Mouse (Mus musculus) forelimb bud, embryonic 11.5 days (tissue): ENCODE measurements around the gene Stat2.
A peak's percentile ranks its signal among the peaks of the same experiment; 100 is the strongest.
"Not testable (repeated sequence)": the region's sequence is repeated elsewhere in the genome, so short reads cannot be mapped to it uniquely, and the experiment has no call there.

Source experiments
- DNase-seq: peaks from one replicate; pipeline ENCODE4 v3.0.0-alpha.2; 2012; ENCODE audit warnings: low read depth, low spot score

The Stat2 gene

DNA sequence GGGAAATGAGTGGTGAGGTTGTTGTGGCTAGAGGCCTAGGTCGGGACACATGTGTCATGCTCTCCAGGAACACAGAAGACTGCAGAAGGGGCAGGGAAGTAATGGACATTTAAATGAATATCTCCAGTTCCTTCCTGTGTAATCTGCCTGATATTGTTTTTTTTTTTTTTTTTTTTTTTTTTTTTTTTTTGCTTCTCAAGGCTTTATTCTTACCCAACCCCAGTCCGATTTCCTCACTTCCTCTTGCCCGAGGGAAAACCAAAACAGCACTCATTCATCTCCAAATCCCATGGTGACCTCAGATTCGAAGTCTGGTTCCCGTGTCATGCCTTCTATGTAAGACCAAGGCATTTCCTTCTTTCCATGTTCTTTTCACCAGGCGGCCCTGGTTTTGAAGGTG lies 27.9 kb downstream of the Stat2 start:
- no peak for DNase-seq

DNA sequence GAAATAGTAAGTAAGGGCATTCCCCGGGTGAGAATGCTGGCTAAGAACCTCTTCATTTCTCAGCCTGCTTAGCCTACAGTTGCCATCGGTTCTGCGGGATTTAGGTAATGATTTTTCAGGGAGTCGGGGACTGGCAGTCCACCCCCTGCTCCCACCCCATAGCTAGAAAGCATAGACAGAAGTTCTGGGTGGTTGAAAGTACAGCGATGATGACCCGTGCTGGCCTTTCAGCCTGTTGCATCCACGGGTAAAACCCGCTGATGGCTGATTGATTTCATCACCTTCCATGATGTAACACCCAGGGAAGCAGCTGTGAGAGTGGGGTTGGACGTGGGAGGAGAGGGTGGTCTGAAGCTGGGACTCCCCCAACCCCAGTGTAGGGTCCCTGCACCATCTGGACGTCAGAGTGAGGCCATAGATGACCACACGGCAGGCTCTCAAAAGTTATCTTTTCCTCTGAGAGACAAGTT lies 28.4 kb downstream of the Stat2 start, which contains the start of gene Il23a:
TSS of gene Il23a (minus strand) at position 51 of the 470 bp plus-strand sequence.
- DNase-seq: no peak

GRCm38 (mm10) chr10:128302357-128302756 lies 32.0 kb downstream of the Stat2 start:
- no peak for DNase-seq

GRCm38 (mm10) chr10:128302785-128303125 lies 32.4 kb downstream of the Stat2 start:
- no peak for DNase-seq

DNA sequence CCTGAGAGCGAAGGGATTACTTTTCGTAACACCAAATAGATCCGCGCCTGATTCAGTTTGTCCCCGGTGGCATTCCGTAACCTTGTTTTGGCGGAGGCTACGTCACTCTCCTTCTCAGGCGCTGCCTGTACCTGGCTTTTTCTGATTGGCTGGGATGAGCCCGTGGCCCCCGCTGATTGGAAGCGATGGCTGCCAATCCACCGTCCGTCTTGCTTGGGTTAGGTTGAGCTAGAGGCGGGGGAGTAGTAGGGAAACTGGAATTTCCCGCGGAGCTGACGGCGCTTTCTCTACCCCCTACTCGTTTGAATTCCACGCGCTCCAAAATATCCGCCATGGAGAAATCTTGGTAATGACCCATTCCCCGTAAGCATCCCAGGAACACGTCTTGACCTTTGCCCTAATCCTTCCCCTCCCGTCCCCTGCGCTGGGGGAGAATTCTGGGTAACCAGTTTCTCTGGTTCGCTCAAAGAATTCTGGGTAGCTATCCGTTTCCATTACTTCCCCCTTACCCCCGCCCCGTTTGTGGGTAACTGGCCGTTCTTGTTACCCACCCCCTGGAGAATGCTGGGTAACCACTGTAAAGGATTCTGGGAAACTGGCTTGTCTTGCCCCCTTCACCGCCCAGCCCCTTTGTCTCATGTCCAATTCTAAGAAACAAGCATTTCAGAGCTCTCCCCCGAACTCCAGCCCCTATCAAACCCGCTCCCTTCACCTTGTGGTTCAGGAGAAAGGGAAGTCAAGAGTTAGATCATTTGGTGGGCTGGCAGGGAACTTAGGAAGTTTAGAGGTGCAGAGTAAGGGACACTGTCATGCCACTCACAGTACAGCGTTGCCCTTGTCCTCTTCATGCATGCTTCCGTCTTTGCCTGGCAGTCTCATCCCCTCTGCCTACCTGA lies 33.0 kb downstream of the Stat2 start, which contains the start of gene Pan2:
TSS of gene Pan2 (plus strand) at position 210 of the 896 bp plus-strand sequence.
- peak; percentile 99 for DNase-seq

DNA sequence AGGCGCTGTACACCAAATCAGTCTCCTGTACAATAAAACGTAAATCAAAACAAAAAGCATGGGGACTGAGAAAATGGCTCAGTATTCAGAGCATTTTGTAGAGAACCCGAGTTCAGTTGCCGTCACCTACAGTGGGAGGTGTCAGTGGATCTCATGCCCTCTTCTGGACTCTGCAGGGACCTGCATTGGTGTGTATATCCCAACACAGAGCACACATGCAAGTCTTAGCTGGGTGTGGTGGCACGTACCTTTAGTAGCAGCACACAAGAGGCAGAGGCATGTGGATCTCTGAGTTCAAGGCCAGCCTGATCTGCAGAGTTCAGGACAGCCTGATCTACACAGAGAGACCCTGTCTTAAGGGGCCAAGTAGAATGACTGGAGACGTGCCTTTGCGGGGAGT lies 39.3 kb downstream of the Stat2 start:
- no peak for DNase-seq

- no peak for DNase-seq
These were observed 39.8 kb downstream of the Stat2 start for GRCm38 (mm10) chr10:128310177-128310576.

DNA sequence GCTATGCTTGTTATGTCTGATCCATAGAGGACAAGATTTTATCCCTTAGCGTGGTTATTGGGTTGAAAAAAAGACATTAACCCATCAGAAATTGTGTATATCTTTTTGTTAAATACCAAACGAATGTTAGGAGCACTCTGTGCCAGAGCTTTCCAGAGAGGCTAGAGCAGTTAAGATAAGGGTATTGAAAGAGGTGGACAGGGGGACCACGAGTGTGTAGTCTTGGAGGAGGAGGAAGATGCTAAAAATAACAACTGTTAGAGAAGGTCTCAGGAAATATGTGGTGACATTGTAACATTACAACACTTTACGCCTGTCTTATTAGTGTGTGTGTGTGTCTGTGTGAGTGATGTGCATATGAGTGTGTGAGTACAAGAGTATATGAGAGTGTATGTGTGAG lies 40.5 kb downstream of the Stat2 start:
- no peak for DNase-seq

DNA sequence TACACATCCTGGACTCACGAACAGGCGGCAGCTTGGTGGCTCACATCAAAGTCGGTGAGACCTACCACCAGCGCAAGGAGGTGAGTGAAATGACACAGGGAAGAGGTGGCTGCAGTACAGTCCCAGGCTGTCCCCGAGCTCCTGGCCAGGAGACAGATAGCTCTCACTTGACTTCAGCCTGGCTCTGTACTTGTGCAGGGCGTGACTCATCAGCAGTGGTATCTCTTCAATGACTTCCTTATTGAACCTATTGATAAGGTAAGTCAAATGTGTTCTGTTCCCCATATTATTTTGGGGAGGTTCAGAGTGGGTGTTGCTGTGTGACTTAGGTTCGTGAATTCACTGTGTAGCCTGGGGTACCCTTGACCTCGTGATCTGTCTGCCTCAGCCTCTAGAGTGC lies 45.2 kb downstream of the Stat2 start:
- DNase-seq: no peak

- no peak for DNase-seq
These were observed 51.3 kb downstream of the Stat2 start for GRCm38 (mm10) chr10:128321641-128322040.

DNA sequence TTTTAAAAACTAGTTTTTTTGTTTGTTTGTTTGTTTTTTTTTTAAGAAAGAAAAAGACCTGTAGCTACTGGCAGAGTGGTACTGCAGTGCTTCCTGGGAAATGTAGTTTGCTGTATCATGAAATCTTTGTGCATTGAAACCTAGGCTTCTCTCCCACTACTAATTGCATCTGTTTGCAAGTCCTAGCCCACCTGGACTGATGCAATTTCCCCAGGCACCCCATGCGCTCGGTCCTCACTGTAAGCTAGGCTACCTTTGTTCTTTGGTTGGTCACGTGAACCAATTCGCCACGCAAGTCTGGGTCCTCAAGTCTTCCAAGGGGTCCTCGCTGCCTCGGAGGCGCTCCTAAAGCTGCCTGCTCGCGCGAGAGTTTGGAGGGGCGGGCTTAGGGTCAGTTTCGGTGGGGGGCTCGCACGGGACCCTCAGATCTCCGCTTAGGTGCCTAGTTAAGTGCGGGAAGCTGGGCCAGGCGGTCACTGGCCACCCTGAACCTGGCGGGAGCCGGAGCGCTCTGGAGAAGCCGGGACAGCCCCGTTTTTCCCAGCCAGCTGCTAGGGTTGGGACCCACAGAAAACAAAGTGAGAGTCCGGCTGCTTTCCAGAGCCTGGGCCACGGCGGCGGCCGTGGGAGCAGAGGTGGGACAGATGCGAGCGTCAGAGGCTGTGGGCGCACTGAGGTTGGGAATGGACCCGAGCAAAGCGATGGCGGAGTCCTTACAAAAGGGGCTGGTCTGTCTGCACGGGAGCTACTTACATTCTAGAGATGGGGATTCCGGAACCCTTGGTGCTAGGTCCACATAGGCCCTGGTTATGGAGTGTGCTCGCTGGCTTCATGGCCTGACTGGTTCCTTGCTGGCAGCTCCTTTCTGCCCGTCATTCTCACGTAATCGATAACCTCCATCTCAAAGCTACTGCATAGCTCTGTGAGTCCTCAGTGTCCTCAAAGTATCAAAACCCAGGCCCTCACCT lies 52.1 kb downstream of the Stat2 start, which contains the start of gene Cnpy2:
TSS of gene Cnpy2 (plus strand) at position 319 of the 968 bp plus-strand sequence.
- DNase-seq: peak; percentile 97

GRCm38 (mm10) chr10:128323516-128323915 lies 53.2 kb downstream of the Stat2 start:
- DNase-seq: no peak

DNA sequence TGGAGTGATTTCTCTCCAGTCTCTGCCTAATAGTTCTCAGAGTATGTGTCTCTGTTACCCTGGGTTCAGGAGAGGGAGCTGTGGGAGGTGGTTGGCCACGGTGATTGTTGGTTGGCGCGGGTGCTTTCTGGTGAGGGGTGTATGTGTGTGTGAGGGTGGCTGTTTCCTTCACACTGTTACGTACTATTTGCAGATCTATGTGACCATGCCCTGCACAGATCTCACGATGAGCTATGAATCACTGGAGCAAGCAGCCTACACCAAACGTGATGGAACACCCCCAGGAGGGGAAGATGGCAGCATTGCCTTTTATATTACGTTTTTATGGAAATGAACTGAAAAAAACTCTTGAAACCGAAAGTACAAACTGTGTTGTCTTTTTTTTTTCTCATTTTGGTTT lies 56.5 kb downstream of the Stat2 start:
- DNase-seq: no peak

GRCm38 (mm10) chr10:128327610-128328009 lies 57.3 kb downstream of the Stat2 start:
- DNase-seq: no peak

DNA sequence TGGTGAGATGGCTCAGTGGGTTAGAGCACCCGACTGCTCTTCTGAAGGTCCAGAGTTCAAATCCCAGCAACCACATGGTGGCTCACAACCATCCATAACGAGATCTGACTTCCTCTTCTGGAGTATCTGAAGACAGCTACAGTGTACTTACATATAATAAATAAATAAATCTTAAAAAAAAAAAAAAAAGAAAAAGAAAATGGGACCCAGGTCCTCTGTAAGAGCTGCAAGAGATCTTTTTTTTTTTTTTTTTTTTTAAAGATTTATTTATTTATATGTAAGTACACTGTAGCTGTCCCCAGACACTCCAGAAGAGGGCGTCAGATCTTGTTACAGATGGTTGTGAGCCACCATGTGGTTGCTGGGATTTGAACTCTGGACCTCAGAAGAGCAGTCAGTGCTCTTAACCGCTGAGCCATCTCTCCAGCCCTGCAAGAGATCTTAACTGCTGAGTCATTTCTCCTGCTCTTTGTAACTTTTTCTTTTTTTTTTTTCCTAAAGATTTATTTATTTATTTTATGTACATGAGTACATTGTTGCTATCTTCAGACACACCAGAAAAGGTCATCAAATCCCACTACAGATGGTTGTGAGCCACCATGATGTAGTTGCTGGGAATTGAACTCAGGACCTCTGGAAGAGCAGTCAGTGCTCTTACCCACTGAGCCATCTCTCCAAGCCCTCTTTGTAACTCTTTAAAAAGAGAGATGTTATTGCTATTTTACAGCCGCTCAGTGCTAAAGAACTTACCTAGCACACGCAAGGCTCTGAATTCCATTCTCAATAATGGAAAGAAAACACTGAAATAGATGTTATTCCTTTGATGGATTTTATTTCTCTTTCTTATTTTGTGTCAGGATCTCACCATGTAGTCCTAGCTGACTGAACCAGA lies 62.2 kb downstream of the Stat2 start:
- DNase-seq: not testable (repeated sequence)

DNA sequence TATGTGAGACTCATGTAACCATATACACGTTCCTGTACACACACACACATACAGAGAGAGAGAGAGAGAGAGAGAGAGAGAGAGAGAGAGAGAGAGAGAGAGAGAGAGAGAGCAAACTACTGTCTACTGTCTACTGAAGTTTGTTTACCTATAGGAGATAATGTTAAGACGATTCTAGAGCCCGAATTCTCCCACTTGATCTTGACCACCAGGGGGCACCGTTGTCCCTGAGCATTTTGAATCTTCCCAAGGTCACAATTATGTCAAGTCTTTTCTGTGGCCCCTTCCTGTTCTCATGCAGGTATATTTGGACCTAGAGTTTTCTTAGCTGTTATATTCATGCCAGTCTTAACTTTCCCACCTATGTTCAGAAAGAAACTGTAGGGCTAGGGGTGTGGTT lies 65.2 kb downstream of the Stat2 start:
- DNase-seq: peak; percentile 73

DNA sequence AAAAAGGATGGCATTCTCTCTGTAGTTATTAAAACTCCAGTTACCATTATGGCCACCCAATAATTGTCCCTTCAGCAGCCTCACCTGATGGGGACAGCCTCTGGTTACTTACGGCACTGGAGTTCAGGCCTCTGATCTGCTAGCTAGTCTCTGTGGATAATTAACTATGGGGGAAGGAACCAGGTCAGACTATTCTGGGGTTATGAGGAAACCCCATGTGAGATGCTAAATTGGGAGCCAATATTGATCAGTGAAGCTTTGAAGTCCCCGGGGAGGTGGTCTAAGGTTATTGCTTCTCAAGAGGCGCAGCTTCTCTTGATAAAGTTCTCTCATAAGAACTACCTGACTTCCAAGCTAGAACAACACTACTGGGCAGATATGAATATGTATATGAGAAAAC lies 65.8 kb downstream of the Stat2 start:
- no peak for DNase-seq

GRCm38 (mm10) chr10:128336597-128336996 lies 66.2 kb downstream of the Stat2 start:
- no peak for DNase-seq

DNA sequence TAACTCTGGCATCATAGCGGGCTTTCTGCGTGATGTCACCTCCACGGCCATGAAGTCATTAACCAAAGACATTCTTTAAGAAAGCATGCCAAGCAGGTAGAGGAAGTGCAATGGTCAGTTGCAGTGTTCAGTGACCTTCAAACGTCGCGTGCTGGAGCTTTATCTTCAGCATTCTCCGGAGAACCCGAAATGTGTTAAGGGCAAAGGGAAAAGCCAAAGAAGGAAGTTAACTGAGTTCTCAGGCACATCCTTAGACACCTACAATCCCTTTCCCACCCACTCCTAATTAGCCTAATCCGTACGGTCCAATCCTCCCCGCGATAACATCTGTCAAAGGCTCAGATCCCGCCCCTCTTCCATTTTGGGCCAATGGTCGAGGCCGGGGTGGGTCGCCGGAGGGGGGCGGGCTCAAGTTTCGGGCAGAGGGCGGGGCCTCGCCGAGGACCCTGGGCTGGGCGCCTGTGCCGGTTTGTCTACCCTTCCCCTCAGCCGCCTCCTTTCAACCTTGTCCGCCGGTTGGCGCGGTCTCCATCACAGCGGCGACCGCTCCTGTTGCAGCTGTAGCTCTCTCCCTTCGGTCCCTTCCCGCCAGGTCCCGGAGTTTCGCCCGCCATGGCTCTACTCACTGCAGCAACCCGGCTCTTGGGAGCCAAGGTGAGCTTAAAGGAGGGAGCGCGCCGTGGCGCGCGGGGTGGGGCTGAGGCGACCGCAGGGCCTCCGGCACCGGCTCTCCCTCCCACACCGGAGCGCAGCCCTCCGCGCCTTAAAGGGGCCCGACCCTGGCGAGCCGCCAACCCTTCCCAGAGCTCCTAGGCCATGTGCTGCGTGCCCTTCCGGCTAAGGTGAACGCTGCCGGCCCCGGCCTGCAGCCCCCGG lies 67.2 kb downstream of the Stat2 start, which contains the start of gene Cs:
TSS of gene Cs (plus strand) at position 429 of the 876 bp plus-strand sequence.
- peak; percentile 98 for DNase-seq

- no peak for DNase-seq
These were observed 68.1 kb downstream of the Stat2 start for GRCm38 (mm10) chr10:128338415-128338814.
